Mouse (Mus musculus) cerebellum, adult 2 months (tissue): Measurements from ENCODE around the gene Ttll6.

Experiments used
- CTCF ChIP-seq: fragments of 200-500 bp; IDR thresholded peaks from 2 replicates; pipeline ENCODE4 v1.5.1; 2011; ENCODE audit warnings: low read depth, mild to moderate bottlenecking, control low read depth, low read length, moderate library complexity, borderline replicate concordance; ENCODE audit not compliant: insufficient read depth
- POLR2A ChIP-seq: fragments of 200-500 bp; IDR thresholded peaks from 2 replicates; pipeline ENCODE4 v1.6.1; 2011; ENCODE audit warnings: low read length, control low read depth, borderline replicate concordance; ENCODE audit not compliant: insufficient read depth

DNA sequence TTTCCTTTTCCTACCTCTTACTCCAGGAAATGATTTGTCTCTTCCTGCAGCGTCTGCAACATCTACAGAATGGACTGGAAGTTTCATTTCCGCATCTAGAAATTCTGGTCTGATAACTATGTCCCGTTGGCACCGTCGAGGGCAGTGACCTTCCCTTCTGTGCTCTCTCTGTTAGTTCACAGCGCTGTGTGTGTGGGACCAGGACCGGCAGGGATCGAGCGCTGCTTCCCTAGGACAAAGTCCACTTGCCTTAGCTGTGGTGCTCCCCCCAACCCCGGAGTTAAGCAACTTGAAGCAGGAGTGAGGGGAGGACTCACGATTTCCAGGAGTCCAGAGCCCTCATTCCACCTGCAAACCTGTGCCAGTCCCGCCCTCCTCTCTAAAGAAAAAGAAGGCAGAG is 31.2 kb downstream of the Ttll6 start:
- TF ChIP-seq CTCF (no peak), POLR2A (no peak)
